Mouse (Mus musculus) CD4-positive, CD25-positive, alpha-beta regulatory T cell, adult 4 months (primary cell): ENCODE results near the gene Snrpd2. TPM values are rescaled to one million over a fixed set of nuclear protein-coding genes. Genes with fewer than 3 reads are reported as not detected.

ENCODE experiments used
- ATAC-seq: one replicate; pipeline ENCODE4 v1.8.0; 2017
- polyA plus RNA-seq, 2 experiments: library from polyadenylated mRNA; unstranded; fragments of 100-300 nt; shearing (Covaris generic); gene quantifications; one replicate each; pipeline ENCODE4 v1.2.1; 2017

Gene Snrpd2
- polyA plus RNA-seq, 2 experiments from 2014 or later, result 63.0 to 77.3 TPM

DNA sequence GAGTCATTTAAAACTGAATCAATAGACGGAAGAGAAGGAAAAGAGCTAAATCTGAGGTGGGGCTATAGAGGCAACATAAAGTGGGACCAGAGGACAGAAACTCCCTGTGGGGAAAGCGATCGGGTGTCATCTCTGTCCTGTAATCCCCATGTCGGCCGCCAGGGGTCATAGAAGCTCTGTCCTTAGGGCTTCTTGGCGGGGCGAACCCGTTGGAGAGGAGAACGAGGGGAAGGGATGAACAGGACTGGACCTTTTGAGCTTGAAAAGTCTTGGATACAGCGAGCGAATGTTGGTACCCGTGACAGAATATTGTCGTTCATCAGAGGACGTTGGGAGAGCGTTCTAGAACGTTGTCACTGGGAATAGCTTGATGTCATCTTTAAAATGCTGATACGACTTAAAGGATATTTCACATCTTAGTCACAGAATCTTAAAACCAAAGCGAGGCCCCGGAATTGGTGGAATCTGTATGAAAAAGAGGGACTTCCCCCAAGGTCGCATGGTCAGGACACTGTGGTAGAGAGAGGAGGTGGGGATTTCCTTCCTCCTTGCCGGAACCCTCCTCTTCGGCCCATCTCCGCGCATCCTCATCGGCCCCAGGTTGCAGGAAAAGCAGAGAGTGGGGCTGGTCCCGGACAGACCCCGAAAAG is 29.0 kb downstream of the Snrpd2 start:
- ATAC-seq, result peak; percentile 55

GRCm38 (mm10) chr7:19179173-19179572 is 29.7 kb downstream of the Snrpd2 start:
- peak; percentile 52 for ATAC-seq

DNA sequence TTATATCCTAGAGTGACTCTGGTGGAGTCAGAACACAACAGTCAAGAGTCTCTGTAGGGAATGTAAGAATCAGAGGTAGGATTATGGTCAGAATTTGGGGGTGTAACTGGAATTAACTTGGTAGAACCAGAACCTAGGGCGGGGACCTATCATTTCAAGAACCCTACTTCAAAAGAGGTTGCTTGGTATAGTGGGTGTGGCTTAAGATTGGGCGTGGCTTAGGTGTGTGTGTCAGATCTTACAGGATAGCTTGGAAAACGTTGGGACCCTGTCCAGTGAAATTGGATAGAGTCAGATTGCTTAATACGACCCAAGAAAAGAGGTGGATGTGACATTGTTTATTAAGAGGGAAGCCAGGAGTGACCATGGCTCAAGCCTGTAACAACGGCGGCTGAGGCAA is 30.4 kb downstream of the Snrpd2 start:
- no peak for ATAC-seq

DNA sequence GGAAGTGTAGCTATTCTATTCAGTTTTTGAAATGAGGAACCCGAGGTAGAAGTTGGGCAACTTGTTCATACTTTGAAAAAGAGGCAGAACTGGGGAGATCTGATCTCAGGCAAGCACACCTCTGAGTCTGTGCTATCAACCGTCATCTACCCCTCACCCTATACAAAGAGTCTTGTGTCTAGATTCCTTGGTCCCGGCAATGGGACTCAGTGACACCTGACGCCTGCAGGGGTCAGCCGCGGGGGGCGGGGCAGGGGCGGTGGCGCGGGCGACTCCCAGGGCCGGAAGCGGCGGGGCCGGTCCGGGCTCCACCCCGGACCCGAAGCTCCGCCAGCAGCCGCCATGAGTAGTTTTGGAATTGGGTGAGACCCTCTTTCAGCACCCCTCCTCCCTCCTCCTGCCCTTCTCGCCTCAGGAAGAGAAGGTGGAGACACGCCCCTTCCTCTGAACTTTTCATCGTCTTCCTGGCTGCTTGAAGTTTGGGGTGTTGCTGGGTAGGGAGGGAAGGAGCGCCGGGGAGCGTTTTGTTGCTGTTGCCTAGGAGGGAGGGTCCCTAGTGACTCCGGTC is 31.4 kb downstream of the Snrpd2 start:
- ATAC-seq, result peak; percentile 40

DNA sequence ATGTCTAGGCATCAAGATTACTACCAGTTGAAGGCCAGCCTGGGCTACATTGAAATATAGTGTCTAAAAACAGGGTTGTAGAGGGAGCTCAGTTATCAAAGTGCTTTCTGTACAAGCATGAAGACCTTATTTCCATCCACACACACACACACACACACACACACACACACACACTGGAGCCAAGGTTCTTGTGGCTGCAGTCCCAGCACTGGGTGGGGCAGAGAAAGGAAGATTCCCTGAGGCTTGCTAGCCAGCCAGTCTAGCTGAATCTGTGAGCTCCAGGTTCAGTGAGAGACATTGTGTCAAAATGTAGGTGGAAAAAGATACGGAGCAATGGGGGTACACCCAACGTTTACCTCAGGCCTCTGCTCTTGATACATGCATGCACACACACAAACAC is 34.7 kb downstream of the Snrpd2 start:
- no peak for ATAC-seq

- no peak for ATAC-seq
Measured at GRCm38 (mm10) chr7:19184758-19185157, 35.2 kb downstream of the Snrpd2 start.

DNA sequence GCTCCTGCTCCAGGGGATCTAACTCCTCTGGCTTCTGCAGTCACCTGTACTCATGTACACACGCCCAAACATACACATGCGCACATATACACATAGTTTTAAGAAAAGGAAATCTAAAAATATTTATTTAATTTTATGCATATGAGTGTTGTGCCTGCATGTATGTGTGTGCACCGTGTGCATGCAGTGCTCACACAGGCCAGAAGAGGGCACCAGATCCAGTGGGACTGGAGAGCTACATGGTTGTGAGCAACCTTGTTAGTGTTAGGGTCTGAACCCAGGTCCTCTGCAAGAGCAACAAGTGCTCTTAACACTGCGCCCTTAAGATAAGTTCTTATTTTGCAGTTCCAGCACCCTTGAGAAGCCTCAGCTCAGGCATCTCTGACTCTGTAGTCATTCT is 45.2 kb downstream of the Snrpd2 start:
- no peak for ATAC-seq

DNA sequence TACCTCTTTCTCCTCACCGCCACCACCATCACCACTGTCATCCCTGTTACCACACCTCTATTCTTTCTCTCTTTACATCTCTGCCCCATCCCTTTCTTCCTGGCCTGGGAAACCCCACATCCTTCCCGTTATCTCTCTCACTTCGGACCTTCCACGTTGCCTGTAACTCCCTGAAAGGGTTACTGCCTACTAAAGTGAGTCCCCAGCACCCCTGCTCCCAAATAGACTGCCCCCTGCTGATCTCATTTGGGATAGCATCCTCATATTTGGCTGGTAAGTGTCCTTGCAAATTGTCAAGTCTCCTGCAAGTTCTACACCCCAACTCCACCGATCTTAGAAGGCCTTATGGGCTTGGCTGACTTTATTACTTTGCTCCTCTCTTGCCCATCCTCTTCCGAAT is 47.2 kb downstream of the Snrpd2 start:
- ATAC-seq, result peak; percentile 41

GRCm38 (mm10) chr7:19197985-19198384 is 48.5 kb downstream of the Snrpd2 start:
- no peak for ATAC-seq

DNA sequence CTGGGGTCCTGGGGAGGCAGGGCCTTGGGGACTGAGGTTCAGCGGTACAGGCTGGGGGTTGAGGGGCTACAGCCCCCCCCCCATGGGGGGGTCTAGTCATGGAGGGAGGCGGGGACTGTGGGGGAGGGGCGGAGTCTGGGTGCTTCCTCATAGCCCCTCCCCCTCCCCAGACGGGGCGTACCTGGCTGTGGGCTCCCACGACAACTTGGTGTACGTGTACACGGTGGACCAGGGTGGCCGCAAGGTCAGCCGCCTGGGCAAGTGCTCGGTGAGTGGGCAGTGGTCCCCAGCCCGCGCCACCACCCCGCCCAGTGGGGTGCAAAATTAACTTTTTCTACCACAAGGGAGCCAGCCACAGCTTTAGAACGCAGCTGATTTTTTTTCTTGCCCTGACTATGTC is 52.1 kb downstream of the Snrpd2 start:
- no peak for ATAC-seq

GRCm38 (mm10) chr7:19202065-19202850 is 52.7 kb downstream of the Snrpd2 start:
- ATAC-seq, result no peak

Other genes with a start within 250 kb of the Snrpd2 start
- 1 to 10 TPM; 7.6 to 8.9 TPM for gene Ccdc61, start 239.3 kb upstream of the Snrpd2 start, polyA plus RNA-seq
- gene Nova2, start 223.8 kb upstream of the Snrpd2 start, polyA plus RNA-seq, result not detected
- gene Nanos2, start 162.3 kb upstream of the Snrpd2 start, polyA plus RNA-seq, result not detected
- gene Mypop, start 158.5 kb upstream of the Snrpd2 start, polyA plus RNA-seq, result 1 to 10 TPM; 1.7 to 3.0 TPM
- 1 to 10 TPM; 2.0 to 2.4 TPM for gene Irf2bp1, start 145.7 kb upstream of the Snrpd2 start, polyA plus RNA-seq
- not detected for gene Foxa3, start 126.2 kb upstream of the Snrpd2 start, polyA plus RNA-seq
- 1 to 10 TPM; 5.0 to 6.4 TPM for gene Sympk, start 125.3 kb upstream of the Snrpd2 start, polyA plus RNA-seq
- gene Rsph6a, start 95.0 kb upstream of the Snrpd2 start, polyA plus RNA-seq, result not detected
- not detected for gene Dmwd, start 73.5 kb upstream of the Snrpd2 start, polyA plus RNA-seq
- gene Dmpk, start 65.9 kb upstream of the Snrpd2 start, polyA plus RNA-seq, result under 1 TPM in 1 of 2 experiments, not detected in 1; 0.44 TPM
- under 1 TPM; 0.46 to 0.83 TPM for gene Six5, start 55.1 kb upstream of the Snrpd2 start, polyA plus RNA-seq
- gene Gm4969, start 31.4 kb upstream of the Snrpd2 start, polyA plus RNA-seq, result not detected
- 10 to 100 TPM; 23.1 to 29.0 TPM for gene Fbxo46, start 29.9 kb upstream of the Snrpd2 start, polyA plus RNA-seq
- gene Qpctl, start 431 bp upstream of the Snrpd2 start, polyA plus RNA-seq, result 10 to 100 TPM in 1 of 2 experiments, 1 to 10 TPM in 1; 9.1 to 17.8 TPM
- not detected for gene Gipr, start 16.4 kb downstream of the Snrpd2 start, polyA plus RNA-seq
- gene Eml2, start 26.7 kb downstream of the Snrpd2 start, polyA plus RNA-seq, result 10 to 100 TPM in 1 of 2 experiments, 1 to 10 TPM in 1; 10.0 to 30.1 TPM
- under 1 TPM in 1 of 2 experiments, not detected in 1; 0.11 TPM for gene Gpr4, start 62.8 kb downstream of the Snrpd2 start, polyA plus RNA-seq
- 10 to 100 TPM; 15.2 to 24.0 TPM for gene Opa3, start 78.6 kb downstream of the Snrpd2 start, polyA plus RNA-seq
- 100 to 1,000 TPM in 1 of 2 experiments, 10 to 100 TPM in 1; 52.3 to 109 TPM for gene Vasp, start 122.1 kb downstream of the Snrpd2 start, polyA plus RNA-seq
- 1 to 10 TPM; 1.7 to 2.1 TPM for gene Ppm1n, start 130.3 kb downstream of the Snrpd2 start, polyA plus RNA-seq
- not detected for gene Rtn2, start 132.9 kb downstream of the Snrpd2 start, polyA plus RNA-seq
- gene Fosb, start 160.3 kb downstream of the Snrpd2 start, polyA plus RNA-seq, result 1 to 10 TPM in 1 of 2 experiments, under 1 TPM in 1; 0.35 to 2.7 TPM
- gene Ercc1, start 195.1 kb downstream of the Snrpd2 start, polyA plus RNA-seq, result 10 to 100 TPM; 71.2 to 78.1 TPM
- 10 to 100 TPM; 15.8 to 17.6 TPM for gene Cd3eap, start 209.8 kb downstream of the Snrpd2 start, polyA plus RNA-seq
- gene Ppp1r13l, start 210.0 kb downstream of the Snrpd2 start, polyA plus RNA-seq, result not detected
- gene Ercc2, start 232.3 kb downstream of the Snrpd2 start, polyA plus RNA-seq, result 10 to 100 TPM; 10.1 to 11.6 TPM